Mouse (Mus musculus) E14TG2a.4 (cell line): ENCODE measurements around the gene Ccdc106.

Source experiments
- CTCF ChIP-seq: conservative IDR thresholded peaks from 2 replicates; pipeline ENCODE4 v1.5.1; 2014; ENCODE audit warnings: low read length
- NANOG ChIP-seq: IDR thresholded peaks from 2 replicates; pipeline ENCODE4 v1.6.1; 2014; ENCODE audit warnings: borderline replicate concordance, low read length, mixed read lengths
- POU5F1 ChIP-seq: IDR thresholded peaks from 2 replicates; pipeline ENCODE4 v1.6.1; 2014; ENCODE audit warnings: low read length, borderline replicate concordance

GRCm38 (mm10) chr7:5060239-5060731 is 39.9 kb downstream of the Ccdc106 start:
- 0 out of 2 replicates have a peak, but pooled peaks have one; percentile 16 for TF ChIP-seq CTCF
- no peak for TF ChIP-seq NANOG
- no peak for TF ChIP-seq POU5F1
